Mouse (Mus musculus) stomach, postnatal 0 days (tissue): ENCODE results near the gene Gm10518.

Source experiments
- CTCF ChIP-seq: IDR thresholded peaks from 2 replicates; pipeline ENCODE4 v1.5.1; 2016; ENCODE audit warnings: antibody characterized with exemption, low read depth, mild to moderate bottlenecking, moderate library complexity
- EP300 ChIP-seq: optimal IDR thresholded peaks from 2 replicates; pipeline ENCODE3; 2016; ENCODE audit warnings: antibody characterized with exemption

GRCm38 (mm10) chr1:179787281-179787680, 15.9 kb upstream of the Gm10518 start:
- TF ChIP-seq CTCF: no peak
- no peak for TF ChIP-seq EP300
